Mouse (Mus musculus) liver (tissue): Measurements from ENCODE around the gene Clcnkb.

ENCODE experiments used
- DNase-seq: peaks from one replicate; pipeline ENCODE4 v3.0.0-alpha.2; 2020; ENCODE audit warnings: mixed read lengths

Gene Clcnkb

DNA sequence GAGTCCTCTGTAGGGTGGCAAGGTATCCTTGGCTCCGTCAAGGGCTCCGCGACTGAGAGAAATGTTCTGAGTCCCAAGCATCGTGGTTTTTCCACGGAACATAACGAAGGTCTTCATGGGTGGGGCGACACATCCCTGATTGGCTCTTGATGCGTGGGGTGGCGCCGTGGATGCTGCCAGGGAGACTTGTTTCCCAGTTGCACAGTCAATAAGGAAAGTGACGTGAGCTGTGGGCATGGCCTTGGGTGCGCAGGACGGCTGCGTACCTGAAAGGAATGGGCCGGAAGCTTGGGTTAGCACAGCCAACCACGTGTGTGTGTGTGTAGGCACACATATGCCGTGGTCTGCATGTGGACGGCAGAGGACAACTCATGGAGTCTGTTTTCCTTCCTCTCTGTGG lies 17.4 kb upstream of the Clcnkb start:
- DNase-seq, result no peak

DNA sequence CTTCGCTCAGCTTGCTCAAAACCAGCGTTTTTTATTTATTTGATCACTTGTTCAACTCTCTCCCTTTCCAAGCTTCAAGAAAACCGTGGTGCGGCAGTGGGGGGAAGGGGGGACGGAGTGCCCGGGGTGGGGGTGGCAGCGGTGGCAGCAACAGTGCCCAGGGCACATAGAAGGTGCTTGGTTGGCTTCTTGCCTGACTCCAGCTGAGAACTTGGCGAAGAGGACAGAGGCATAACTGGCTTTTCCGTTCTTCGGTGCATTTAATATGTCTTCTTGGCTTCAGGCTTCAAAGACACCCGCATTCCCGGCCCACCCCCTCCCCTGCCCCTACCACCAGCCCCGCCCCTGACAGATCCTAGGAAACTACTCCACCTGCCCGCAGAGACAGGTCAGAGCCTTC lies 16.9 kb upstream of the Clcnkb start:
- no peak for DNase-seq

DNA sequence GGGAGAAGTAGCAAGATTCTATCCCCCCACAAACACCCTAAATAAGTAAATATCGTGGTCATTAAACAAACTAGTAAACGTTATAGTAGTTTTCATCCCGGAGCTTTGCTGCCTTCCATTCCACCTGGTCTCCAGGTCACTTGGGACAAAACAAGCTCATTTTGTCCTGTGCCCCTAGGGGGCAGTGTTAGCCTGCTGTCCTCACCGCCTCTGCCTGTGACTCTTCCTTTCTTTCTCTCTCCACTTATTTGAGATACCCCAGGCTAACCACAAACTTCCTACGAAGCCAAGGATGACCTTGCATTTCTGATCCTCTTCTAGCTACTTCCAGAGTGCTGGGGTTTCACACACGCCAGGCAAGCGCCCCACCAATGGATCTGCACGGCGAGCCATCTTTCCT lies 15.2 kb upstream of the Clcnkb start:
- peak; percentile 76 for DNase-seq

DNA sequence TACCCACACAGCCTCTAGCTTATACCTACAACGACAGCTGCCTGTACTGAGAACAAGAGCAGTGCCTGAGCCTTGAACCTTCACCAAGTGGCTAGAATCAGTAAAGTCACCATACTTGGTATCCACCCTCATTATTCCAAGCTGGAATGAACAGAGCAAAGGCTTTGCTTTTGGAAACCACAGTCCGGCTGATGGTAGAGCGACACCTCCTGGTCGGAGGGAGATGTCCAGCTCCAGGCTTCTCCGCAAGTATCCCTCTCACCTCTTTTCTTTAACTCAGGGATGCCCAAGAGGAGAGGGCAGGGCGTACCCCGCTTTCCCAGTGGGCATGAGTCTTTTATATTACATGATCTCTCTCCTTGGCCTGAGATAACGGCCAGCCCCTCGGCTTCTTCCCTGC lies 14.0 kb upstream of the Clcnkb start:
- no peak for DNase-seq

DNA sequence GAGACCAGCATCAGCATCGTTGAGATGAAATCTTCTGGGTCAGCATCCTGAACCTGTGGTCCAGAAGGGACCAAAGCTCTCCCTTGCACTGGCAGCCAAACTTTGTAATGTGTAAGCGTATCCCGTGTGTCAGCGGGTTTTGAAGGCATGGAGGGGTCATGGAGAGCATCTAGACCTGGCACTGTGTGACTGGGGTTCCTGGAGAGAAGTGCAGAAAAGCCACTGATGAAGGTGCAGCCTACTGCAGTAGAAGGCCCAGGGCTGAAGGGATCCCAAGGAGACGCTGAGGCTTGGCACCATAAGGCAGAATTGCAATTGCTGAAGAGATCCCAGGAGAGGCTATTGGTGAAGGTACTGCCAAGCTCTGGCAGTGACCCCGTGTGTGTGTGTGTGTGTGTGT lies 13.6 kb upstream of the Clcnkb start:
- DNase-seq, result no peak

DNA sequence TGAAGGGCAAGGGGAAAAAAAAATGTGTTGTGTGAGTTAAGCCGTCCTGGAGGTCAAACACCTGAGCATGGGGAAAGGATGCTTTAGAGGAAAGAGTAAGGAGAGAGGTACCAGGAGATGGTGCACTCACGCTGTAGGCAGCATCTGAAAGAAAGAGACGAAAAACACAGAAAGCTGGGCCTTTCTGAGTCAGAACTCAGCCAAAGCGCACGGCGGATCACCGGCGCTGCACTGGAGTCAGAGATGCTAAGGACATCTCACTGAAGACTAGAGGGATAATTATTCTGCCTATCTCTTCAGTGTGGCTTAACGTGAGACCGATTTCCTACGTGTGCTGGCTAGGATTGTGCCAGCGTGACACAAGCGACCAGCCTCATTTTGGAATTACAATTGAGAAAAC lies 12.1 kb upstream of the Clcnkb start:
- DNase-seq, result no peak

DNA sequence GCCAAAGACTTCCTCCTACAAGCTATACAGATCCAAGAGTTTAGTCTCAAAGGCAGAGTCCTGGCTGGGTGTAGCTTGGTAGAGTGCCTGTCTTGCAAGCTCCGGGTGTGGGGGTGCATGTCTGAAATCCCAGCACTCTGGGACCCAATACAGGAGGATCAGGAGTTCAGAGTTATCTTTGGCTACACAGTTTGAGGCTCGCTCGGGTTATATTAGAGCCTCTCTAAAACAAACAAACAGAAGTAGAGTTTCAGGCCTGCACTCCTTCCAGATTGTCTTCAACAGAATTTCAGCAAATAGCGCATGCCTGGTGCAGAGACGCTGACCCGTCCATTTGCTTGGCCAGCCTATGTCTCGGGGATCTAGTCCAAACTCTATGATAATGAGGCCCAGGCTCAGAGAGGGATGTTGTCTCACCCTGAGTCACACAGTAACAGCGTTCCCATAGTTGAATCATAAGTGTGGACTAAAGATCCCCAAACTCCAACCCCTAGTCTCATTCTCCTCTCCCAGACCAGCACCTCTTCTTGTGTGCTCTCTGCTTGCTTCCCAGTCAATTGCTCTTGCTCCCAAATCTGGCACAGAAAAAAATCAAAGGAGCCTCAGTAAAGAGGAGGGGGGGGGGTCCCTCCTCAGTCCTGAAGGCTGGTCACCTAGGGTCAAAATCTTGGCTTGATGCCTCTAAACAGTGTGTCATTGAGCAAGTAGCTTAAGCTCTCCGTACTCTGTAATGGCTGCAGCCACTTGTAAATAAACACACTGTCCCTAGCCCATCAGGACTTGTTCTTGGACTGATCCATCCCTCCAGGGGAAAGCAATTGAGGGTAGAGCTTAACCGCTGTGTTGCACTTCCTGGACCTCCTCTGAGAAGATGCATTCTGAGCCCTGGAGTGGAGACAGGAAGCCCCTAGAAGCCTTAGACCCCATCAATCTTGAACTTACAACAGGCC lies 11.3 kb upstream of the Clcnkb start:
- no peak for DNase-seq

DNA sequence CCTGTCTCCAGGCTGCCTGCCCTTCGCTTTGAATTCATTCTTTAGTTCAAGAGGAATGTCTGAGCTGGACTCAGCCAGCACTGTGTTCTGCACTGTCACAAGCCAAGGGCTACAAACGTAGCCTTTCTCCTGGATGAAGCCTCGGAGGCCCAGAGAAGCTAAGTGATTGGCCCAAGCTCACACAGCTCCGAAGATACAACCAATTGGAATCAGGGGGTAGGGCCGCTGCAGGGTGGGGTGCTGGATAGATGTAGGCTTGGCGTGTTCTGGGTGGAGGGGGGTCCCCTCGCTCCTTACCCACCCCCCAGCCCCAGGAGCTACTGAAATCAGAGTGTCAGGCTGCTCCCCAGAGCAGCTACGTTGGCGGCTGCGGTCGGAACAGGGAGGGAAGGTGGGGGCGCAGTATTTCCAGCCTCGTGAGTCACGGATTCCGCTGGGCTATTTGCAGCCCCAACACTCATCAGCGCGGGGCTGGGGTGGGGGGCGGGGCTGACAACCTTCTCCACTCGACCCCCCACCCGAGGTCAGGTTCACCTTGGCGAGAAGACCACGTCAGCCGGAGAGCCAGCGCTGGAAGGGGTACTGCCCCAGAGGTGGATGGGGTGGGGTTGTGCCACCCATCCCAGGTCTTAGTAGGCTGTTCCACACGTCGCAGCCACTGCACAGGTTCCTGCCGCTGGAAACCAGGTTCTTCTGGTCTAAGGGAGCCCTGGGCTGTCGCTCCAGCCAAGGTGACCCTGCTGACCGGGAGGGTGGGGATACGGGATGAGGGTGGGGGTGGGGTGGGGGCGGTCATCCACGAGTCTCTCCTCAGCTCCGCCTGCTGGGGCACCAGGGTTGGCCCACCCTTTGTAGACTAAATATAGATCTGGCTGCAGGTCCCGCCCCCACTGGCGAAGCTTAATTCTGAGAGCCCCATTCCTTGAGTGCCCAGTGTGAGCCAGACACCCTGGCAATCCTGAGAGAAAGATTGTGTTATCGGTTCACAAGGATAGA lies 10.0 kb upstream of the Clcnkb start:
- DNase-seq, result peak; percentile 19

DNA sequence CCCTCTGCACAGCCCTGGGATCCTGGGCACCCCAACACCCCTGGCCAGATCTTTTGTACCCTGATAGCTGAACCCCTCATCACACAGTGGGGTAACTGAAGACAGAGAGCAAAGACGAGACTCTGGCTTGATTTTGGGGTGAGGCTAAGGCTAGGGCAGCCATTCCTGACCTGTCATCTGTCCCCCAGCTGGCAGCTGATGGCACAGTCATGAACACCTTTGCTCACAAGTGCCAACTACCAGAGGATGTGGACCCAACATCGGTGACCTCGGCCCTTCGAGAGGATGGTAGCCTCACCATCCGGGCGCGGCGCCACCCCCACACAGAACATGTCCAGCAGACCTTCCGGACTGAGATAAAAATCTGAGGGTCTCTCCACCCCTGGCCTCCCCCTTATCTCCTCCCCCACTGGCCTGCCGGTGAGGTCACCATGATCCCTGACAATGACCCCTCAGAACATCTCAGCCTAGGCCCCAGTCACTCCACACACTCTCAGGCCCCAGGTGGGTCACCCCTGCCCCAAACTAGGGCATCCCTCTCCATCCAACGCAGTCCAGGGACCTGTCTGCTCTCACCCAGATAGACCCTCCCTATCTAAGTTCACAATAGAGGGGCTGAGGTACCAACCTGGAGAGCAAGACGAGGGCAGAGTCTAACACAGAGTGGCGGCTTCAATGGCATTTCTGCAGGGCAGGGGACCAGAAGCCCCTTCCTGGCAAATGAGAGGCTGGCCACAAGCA lies 8.0 kb upstream of the Clcnkb start:
- DNase-seq, result no peak

DNA sequence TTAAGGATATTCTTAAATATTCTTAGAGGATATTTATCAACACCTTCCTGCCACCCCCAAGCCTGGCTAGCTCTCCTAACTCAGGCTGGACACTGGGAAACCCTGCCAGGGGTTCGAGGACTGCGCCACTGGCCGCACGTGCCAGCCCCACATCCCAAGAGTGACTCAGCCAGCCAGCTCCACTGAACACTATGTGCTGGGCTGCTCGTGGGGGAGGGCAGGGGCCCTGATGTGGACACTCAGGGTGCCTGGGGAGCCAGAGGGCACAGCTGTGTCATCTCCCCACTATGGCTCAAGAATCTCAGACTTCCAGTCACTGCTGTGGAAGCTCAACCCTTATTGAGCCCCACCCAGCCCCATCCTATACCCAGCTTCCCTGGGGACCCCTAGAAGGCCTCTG lies 7.5 kb upstream of the Clcnkb start:
- no peak for DNase-seq

DNA sequence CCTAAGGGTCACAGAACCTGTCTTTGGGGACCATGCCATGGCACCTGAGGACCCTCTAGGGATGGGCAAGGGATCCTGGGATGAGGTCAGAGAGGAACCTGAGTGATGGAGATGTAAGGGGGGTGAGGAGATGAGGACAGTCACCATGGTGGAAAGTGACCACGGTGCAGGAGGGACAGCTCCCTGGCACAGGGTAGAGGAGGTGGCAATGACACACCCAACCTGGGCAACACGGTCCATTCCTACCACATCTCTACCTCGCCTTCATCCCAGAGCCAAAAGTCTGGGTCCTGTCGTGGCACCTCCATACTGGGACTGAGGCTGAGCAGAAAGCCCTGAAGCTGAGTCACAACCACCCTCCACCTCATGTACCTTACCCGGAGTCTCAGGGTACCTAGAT lies 7.0 kb upstream of the Clcnkb start:
- DNase-seq, result no peak

DNA sequence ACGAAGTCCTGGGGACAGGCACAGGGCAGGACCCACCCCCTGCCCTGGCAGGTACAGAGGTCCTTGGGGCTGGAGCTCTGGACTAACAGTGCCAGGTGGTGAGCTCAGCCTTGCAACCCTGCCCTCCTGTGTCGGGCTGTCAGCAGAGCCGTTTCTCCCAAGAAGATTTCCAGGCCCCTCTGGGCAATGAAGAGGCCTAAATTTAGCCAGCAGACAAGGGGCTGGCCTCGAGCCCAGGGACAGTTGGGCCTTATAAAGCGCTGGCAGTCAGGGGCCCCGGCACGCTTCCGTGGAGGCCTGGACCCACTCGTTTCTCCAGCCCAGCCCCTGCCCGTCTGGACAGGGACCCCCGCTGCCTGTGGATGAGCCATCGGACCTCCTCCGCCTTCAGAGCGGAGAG lies 5.6 kb upstream of the Clcnkb start:
- DNase-seq, result no peak

DNA sequence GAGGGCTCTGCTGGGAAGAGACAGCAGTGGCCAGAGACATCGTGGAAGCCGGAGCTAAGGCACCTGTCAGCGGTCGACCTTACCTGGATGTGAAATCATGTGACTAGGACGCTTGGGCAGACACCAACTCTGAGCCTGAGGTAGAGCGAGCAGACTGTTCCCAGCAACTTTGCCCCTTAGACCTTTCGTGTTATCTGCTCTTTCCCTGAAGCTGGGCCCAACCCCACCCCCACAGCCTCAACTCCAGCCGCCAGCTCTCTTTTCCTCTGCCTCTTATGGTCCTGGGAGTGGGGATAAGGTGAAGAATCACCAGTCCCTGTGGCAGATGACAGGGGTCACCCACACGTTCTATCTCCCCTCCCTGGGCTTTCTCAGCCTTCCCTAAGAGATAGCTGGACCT lies 5.1 kb upstream of the Clcnkb start:
- no peak for DNase-seq

DNA sequence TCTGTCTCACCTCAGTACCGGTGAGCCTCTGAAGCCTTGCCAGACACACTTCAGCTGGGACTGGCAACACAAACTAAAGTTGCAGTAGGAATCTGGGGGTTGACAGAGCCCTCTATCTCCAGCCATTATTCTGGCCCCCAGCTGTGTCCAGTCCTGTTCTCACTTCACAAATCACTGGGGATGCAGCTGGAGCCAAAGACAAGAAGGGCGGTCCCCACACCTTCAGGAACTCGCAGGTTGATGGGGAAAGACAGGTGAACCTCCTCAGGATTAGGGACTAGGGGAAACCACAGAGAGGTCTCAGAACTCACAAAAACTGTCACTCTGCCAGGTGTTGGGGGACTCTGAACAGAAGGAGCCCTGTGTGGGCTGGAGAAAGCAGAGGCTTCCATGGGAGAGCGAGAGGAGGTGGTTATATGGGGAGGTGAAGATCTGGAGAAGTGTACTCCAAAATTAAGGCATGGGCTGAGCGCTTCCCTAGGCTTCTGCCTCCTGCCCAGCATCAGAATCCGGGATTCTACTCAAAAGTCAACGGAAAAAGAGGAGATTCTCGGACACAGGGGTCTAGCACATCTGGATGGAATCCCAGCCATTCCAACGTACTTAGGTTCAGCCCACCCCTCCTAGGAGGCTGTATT lies 4.5 kb upstream of the Clcnkb start, which contains the start of gene Hspb7:
Gene Hspb7 (plus strand): TSS at position 588 of the 638 bp plus-strand sequence.
- DNase-seq, result no peak

DNA sequence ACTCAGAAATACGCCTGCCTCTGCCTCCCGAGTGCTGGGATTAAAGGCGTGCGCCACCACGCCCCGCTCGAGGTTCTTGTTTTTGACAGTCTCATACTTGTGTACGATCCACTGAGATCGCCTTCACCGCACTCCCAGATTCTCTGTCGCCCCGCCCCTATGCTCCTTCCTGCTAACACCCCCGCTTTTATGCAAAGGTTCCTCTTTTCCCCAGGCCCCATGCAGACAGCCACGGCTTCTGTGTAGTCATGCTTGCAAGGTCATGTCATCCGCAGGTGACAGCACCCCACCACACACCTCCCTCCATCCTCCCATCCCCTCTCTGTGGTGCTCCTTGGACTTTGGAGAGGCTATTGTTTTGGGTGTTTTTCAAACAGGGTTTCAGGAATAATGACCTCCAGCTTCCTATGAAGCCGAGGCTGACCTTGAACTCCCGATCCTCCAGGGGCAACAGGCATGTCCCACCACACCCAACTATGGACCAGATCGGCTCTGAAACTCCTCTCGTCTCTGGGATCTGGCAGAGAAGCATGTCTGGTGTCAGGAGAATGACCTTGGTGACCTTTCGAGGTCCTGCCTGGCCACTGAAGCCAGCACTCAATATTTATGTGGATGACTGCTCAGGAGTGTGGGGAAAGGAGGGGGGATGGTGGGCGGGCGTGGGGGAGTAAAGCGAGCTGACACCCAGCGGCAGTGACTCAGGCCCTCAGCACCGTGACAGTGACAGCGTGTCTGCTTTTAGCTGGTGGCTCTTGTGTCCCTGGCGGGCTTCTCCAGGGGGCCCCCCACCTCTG lies 3.8 kb upstream of the Clcnkb start:
- DNase-seq, result peak; percentile 38

DNA sequence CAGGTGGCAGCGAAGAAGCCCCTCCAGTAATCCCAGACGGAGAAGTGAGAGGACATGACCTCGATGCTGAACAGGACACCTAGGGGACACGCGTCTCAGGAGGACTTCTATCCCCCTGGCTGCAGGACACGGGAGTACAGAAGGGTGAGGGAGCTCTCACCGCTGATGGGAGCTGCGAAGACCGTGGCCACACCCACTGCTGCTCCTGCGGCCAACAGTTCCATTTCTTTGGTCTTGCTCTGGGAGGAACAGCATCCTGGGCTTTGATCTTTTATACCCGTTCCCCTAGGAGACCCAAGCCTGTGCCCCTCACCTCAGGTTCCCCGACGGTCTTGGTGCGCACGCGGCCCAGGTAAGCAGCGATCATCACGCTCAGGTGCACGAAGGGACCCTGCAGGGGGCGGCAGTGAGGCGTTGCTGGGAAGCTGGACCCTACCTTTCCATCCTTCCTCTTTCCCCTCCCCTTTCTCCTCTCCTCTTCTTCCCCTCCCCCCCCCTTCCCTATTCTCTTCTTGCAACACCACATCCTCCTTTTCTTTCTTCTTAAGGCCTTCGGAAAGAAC lies 4.3 kb downstream of the Clcnkb start:
- no peak for DNase-seq

DNA sequence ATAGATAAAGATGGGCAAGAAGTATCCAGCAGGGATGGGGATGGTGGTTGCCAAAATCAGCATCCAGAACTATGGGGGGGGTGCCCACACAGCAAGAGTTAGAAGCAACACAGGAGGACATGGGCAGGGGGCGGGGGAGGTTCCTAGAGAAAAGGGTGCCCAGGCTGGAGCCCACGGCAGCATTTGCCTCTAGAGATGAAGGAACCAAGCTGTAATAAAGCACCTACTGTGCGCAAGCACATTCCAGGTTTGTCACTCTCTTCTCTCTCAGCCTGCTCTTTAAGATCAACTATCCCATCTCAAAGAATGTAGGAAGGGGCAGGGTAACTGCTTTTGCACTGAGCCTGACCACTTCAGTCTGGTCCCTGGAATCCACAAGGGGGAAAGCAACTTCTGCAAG lies 7.2 kb downstream of the Clcnkb start:
- no peak for DNase-seq

DNA sequence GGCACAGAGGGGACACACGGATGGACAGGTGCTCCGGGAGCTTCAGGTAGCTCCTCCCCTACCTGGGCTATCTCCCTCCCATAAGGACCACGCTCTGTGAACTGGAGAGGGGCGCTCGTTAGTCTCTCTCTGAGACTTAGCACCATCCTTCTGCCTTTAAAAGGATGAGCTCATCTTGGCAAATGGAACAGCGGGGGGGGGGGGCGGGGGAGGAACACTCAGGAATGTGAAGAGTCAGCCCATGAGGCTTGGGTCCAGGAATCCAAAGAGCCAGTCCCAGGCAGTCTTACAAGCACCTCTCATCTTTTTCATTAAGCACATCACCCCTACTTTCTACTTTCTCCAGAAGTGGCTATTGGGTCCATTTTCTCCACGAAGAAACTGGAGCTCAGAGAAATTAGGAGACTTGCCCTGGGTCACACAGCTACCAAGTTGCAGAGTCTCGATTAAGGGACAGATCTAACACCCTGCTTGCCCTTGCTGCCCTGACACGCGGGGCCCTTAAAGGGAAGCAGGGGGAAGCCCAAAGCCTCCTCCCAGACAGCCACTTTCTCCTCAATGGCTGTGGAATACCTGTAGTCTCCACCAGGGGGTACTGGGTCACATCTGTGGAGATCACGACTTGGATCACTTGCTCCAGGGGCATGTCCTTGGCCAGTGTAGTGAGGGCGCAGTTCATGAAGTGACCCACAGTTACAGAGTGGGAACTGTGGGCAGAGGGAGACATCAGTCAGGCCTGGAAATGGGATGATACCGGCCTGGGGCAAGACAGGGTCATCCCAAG lies 9.1 kb downstream of the Clcnkb start:
- DNase-seq, result peak; percentile 26

DNA sequence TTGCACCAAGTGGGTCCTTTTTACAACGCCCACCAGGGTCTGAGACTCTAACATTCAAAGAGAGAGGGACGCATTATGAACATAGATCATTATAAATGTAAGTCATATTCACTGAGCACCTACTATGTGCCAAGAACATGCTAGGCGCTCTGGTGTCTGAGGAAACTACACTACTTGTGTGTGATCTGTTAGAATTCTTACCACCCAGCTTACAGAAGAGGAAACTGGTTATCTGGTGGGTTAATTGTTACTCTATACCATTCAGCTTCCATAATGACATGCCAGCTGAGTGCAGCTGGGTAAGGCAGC lies 10.5 kb downstream of the Clcnkb start:
- no peak for DNase-seq

DNA sequence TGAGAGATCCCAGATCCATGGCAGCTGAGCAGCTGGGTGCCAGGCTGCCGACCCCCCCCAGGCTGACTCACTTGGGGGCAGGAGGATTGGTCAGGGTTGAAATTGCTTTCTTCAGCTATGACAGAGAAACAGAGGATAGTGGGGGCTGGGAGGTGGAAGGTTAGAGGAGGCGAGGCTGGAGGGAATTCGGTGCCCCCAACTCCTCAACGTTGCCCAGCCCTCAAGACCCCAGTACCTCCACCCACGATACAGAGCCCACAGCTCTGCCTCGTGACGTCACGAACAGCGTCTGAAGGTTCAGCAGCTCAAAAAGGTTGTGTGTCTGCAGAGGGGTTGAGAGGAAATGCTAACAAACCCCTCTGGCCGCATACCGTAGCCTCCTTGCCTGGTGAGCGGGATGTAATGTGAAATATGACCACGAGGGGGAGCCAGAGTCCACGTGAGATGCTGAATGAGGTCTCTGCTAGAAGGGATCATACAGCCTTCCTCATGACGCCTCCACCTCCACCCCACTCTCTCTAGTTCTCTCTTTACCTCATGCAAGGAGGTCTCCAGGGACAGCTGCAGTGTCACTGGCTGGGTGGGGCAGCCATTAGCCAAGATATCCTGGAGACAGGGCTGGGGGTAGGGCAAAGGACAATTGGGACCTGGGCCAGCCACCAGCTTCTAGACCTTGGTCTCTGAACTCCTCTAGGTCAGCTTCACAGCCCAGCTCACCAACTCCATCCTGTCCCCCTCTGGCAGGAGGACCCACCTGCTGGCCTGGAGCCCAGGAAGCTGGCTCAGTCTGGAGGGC lies 11.1 kb downstream of the Clcnkb start:
- peak; percentile 79 for DNase-seq
